Mouse (Mus musculus): ENCODE results near the gene Srcap. TPM values are rescaled to one million over a fixed set of nuclear protein-coding genes. Genes with fewer than 3 reads are reported as not detected.

Srcap gene
- polyA plus RNA-seq, 1 experiment from 2014 or later, result 22.8 TPM

- no peaks in the 10 kb centered on the region for H3K27me3 ChIP-seq
- TF ChIP-seq CTCF (IDR thresholded peaks at IDR 0.05), result no peak
- ATAC-seq (peak; percentile 94), DNase-seq (ENCODE audit: low read depth, low spot score) (peak; percentile 91)
- in situ Hi-C loops (cut with MboI; ENCODE audit: low pct_unique_long_range_greater_than_20kb), result no loop called here
- ChIA-PET POLR2A (no interaction called here), CTCF (no interaction called here)
Measured at GRCm38 (mm10) chr7:127572895-127573471, 61.2 kb downstream of the Srcap start, which contains the start of gene Phkg2. Phkg2 (plus strand) TSS chr7:127573340.

- no peaks in the 10 kb centered on the region for H3K27me3 ChIP-seq
- ChIA-PET POLR2A (no interaction called here), CTCF (no interaction called here)
- DNase-seq (ENCODE audit: low read depth, low spot score), result no peak
- no peak for TF ChIP-seq CTCF (IDR thresholded peaks at IDR 0.05)
- in situ Hi-C loops (cut with MboI; ENCODE audit: low pct_unique_long_range_greater_than_20kb), result no loop called here
- ATAC-seq, result peak; percentile 15
Measured at GRCm38 (mm10) chr7:127573503-127574008, 61.8 kb downstream of the Srcap start.

- H3K27me3 ChIP-seq, result no peaks in the 10 kb centered on the region
- in situ Hi-C loops (cut with MboI; ENCODE audit: low pct_unique_long_range_greater_than_20kb), result no loop called here
- CTCF ChIA-PET, result no interaction called here
Measured at GRCm38 (mm10) chr7:127574115-127574514, 62.3 kb downstream of the Srcap start.

GRCm38 (mm10) chr7:127583260-127583659, 71.5 kb downstream of the Srcap start:
- in situ Hi-C loops (cut with MboI; ENCODE audit: low pct_unique_long_range_greater_than_20kb), result no loop called here
- no peaks in the 10 kb centered on the region for H3K27me3 ChIP-seq
- ChIA-PET CTCF (no interaction called here), POLR2A (no interaction called here)
- no peak for DNase-seq (ENCODE audit: low read depth, low spot score)
- ATAC-seq, result no peak
- TF ChIP-seq CTCF (IDR thresholded peaks at IDR 0.05), result no peak

More at GRCm38 (mm10) chr7:127574115-127574514, 62.3 kb downstream of the Srcap start:
- ATAC-seq, result no peak
- TF ChIP-seq CTCF (IDR thresholded peaks at IDR 0.05), result no peak
- no peak for DNase-seq (ENCODE audit: low read depth, low spot score)
- POLR2A ChIA-PET, result no interaction called here

GRCm38 (mm10) chr7:127585031-127585430, 73.2 kb downstream of the Srcap start:
- ChIA-PET POLR2A (no interaction called here), CTCF (interaction anchor here (1.1 kb wide), 1 partner anchor 77 kb away, joined by 3 read pairs; no protein-coding TSS in a partner anchor)
- DNase-seq (ENCODE audit: low read depth, low spot score) (no peak), ATAC-seq (no peak)
- no peaks in the 10 kb centered on the region for H3K27me3 ChIP-seq
- no peak for TF ChIP-seq CTCF (IDR thresholded peaks at IDR 0.05)
- in situ Hi-C loops (cut with MboI; ENCODE audit: low pct_unique_long_range_greater_than_20kb), result no loop called here

- ATAC-seq, result no peak
- POLR2A ChIA-PET, result no interaction called here
- no peak for DNase-seq (ENCODE audit: low read depth, low spot score)
- H3K27me3 ChIP-seq, result no peaks in the 10 kb centered on the region
- TF ChIP-seq CTCF (IDR thresholded peaks at IDR 0.05), result no peak
- in situ Hi-C loops (cut with MboI; ENCODE audit: low pct_unique_long_range_greater_than_20kb), result no loop called here
- CTCF ChIA-PET, result no interaction called here
Measured at GRCm38 (mm10) chr7:127586149-127586548, 74.4 kb downstream of the Srcap start.

- CTCF ChIA-PET, result no interaction called here
- ATAC-seq (no peak), DNase-seq (ENCODE audit: low read depth, low spot score) (no peak)
- POLR2A ChIA-PET, result interaction anchor here (0.6 kb wide), 1 partner anchor 122 kb away, joined by 3 read pairs; no protein-coding TSS in a partner anchor
- H3K27me3 ChIP-seq, result no peaks in the 10 kb centered on the region
- no peak for TF ChIP-seq CTCF (IDR thresholded peaks at IDR 0.05)
- in situ Hi-C loops (cut with MboI; ENCODE audit: low pct_unique_long_range_greater_than_20kb), result no loop called here
Measured at GRCm38 (mm10) chr7:127587196-127587595, 75.4 kb downstream of the Srcap start.

- no peaks in the 10 kb centered on the region for H3K27me3 ChIP-seq
- POLR2A ChIA-PET, result interaction anchor here (0.5 to 2.0 kb wide), 2 partner anchors 11 to 23 kb away, joined by 7 to 8 read pairs; no protein-coding TSS in a partner anchor
- ATAC-seq (peak; percentile 87), DNase-seq (ENCODE audit: low read depth, low spot score) (peak; percentile 97)
- no peak for TF ChIP-seq CTCF (IDR thresholded peaks at IDR 0.05)
- CTCF ChIA-PET, result no interaction called here
- in situ Hi-C loops (cut with MboI; ENCODE audit: low pct_unique_long_range_greater_than_20kb), result no loop called here
Measured at GRCm38 (mm10) chr7:127588011-127588871, 76.5 kb downstream of the Srcap start, which contains the start of the genes Ccdc189 and Rnf40. Ccdc189 (minus strand) TSS chr7:127588595. Rnf40 (plus strand) TSS chr7:127588767.

- no peaks in the 10 kb centered on the region for H3K27me3 ChIP-seq
- POLR2A ChIA-PET, result interaction anchor here (0.6 to 2.0 kb wide), 2 partner anchors 11 to 47 kb away, joined by 3 to 7 read pairs; no protein-coding TSS in a partner anchor
- no peak for TF ChIP-seq CTCF (IDR thresholded peaks at IDR 0.05)
- CTCF ChIA-PET, result no interaction called here
- in situ Hi-C loops (cut with MboI; ENCODE audit: low pct_unique_long_range_greater_than_20kb), result no loop called here
- no peak for ATAC-seq
- DNase-seq (ENCODE audit: low read depth, low spot score), result no peak
Measured at GRCm38 (mm10) chr7:127588901-127589300, 77.1 kb downstream of the Srcap start.

GRCm38 (mm10) chr7:127589637-127590036, 77.9 kb downstream of the Srcap start:
- ATAC-seq (no peak), DNase-seq (ENCODE audit: low read depth, low spot score) (no peak)
- TF ChIP-seq CTCF (IDR thresholded peaks at IDR 0.05), result no peak
- ChIA-PET POLR2A (interaction anchor here (0.5 to 2.0 kb wide), 4 partner anchors 10 to 113 kb away, joined by 3 to 7 read pairs (median 4); no protein-coding TSS in a partner anchor), CTCF (no interaction called here)
- no peaks in the 10 kb centered on the region for H3K27me3 ChIP-seq
- in situ Hi-C loops (cut with MboI; ENCODE audit: low pct_unique_long_range_greater_than_20kb), result no loop called here

GRCm38 (mm10) chr7:127591108-127591507, 79.3 kb downstream of the Srcap start:
- in situ Hi-C loops (cut with MboI; ENCODE audit: low pct_unique_long_range_greater_than_20kb), result no loop called here
- DNase-seq (ENCODE audit: low read depth, low spot score) (no peak), ATAC-seq (no peak)
- no peaks in the 10 kb centered on the region for H3K27me3 ChIP-seq
- no peak for TF ChIP-seq CTCF (IDR thresholded peaks at IDR 0.05)
- CTCF ChIA-PET, result interaction anchor here (1.0 kb wide), 1 partner anchor 13 kb away, joined by 3 read pairs; no protein-coding TSS in a partner anchor
- POLR2A ChIA-PET, result no interaction called here
